In the genomic region with DNA sequence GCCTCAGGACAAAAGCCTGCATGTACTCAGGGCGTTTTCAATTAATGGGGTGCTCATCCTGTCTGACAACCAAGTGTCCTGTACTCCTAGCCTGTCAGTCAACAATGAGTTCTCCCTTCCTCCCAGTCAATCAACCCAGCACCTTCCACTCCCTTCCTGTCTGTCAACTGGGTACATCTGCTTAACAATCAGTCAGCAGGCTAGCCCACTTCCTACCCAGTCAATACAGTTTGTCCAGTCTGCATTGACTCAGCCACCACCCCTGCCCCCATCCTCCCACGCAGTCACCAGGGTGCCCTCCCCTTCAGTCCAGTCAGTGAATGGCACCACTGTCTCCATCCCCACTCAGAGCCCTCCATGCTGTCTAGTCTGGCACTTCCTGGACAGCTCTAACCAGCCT, we compare ENCODE assay signal across 24 mouse cellular contexts. TPM values are rescaled to one million over a fixed set of nuclear protein-coding genes. Genes with fewer than 3 reads are reported as not detected.
A peak's percentile ranks its signal among the peaks of the same experiment; 100 is the strongest.
DNase-seq lines count a peak whose midpoint lies in the region; ATAC-seq and TF ChIP-seq lines count a peak whose summit lies in the region.
"Had no signal": no experiment of that assay in that cellular context is flagged by ENCODE, and none has a peak within 500 bp of the region (broad histone marks: within the 10 kb centered on the region; RNA-seq: fewer than 3 reads in every experiment).

No protein-coding gene starts in this region.

- no peaks in the 10 kb centered on the region for H3K36me3 ChIP-seq in heart, postnatal 0 days (replicated peaks; ENCODE audit: control insufficient read depth, insufficient read depth, low read length)
- H3K36me3 ChIP-seq in megakaryocyte, embryonic 14.5 days (replicated peaks; ENCODE audit: low read length), result peaks cover 9% of the 10 kb centered on the region
- no peaks in the 10 kb centered on the region for H3K36me3 ChIP-seq in E14TG2a.4 (ENCODE audit: insufficient read depth, low read length)
- no peaks in the 10 kb centered on the region for H3K36me3 ChIP-seq in embryonic facial prominence, embryonic 10.5 days (replicated peaks)
- H3K36me3 ChIP-seq: forebrain, embryonic 12.5 days; hindbrain, embryonic 15.5 days; intestine, embryonic 15.5 days; limb, embryonic 15.5 days; lung, embryonic 15.5 days; midbrain, embryonic 13.5 days; neural tube, embryonic 13.5 days had no signal

- no peaks in the 10 kb centered on the region for H3K9me3 ChIP-seq in heart, postnatal 0 days (replicated peaks; ENCODE audit: control insufficient read depth, low read length)
- no peaks in the 10 kb centered on the region; the same call in 1 of the 2 replicates for H3K9me3 ChIP-seq in megakaryocyte, embryonic 14.5 days
- no peaks in the 10 kb centered on the region for H3K9me3 ChIP-seq in E14TG2a.4 (ENCODE audit: low read length)
- no peaks in the 10 kb centered on the region for H3K9me3 ChIP-seq in embryonic facial prominence, embryonic 10.5 days
- H3K9me3 ChIP-seq: forebrain, embryonic 12.5 days; hindbrain, embryonic 15.5 days; intestine, embryonic 15.5 days; limb, embryonic 15.5 days; lung, embryonic 15.5 days; midbrain, embryonic 13.5 days; neural tube, embryonic 13.5 days had no signal

- ATAC-seq in heart, postnatal 0 days (ENCODE audit: insufficient read depth, low read depth), result 0 out of 2 replicates have a peak, but pooled peaks have one; percentile 14
- no peak for ATAC-seq in megakaryocyte, adult 5-6 weeks (ENCODE audit: poor library complexity, severe bottlenecking)
- ATAC-seq: CD4-positive, CD25-positive, alpha-beta regulatory T cell, adult 4 months; intestine, embryonic 15.5 days; midbrain, embryonic 13.5 days had no signal

- H3K4me1 ChIP-seq in heart, postnatal 0 days (ENCODE audit: control insufficient read depth, insufficient read depth), result no peaks in the 10 kb centered on the region
- peaks cover 74% of the 10 kb centered on the region for H3K4me1 ChIP-seq in megakaryocyte, embryonic 14.5 days
- H3K4me1 ChIP-seq in E14TG2a.4 (replicated peaks; ENCODE audit: low read depth, low read length), result peaks cover 95% of the 10 kb centered on the region
- H3K4me1 ChIP-seq in embryonic facial prominence, embryonic 10.5 days, result peaks cover 35% of the 10 kb centered on the region
- H3K4me1 ChIP-seq: hindbrain, embryonic 15.5 days; intestine, embryonic 15.5 days; midbrain, embryonic 13.5 days; neural tube, embryonic 13.5 days had no signal

- DNase-seq in heart, postnatal 0 days (ENCODE audit: low spot score), result no peak
- no peak for DNase-seq in heart, postnatal 36 days
- no peak for DNase-seq in embryonic facial prominence, embryonic 10.5 days (ENCODE audit: low spot score)
- no peak for DNase-seq in cerebellum, postnatal 36 days
- DNase-seq: adrenal gland, postnatal 14 days; cerebellum, adult 8-10 months; gastrocnemius, postnatal 36 days; heart, postnatal 4 days; kidney, adult 8-10 months; kidney, postnatal 10 days; left cerebral cortex, postnatal 4 days; lung, postnatal 4 days; thymus, postnatal 36 days had no signal

- H3K4me3 ChIP-seq in heart, postnatal 0 days (ENCODE audit: low read depth, low read length), result no peak overlapping the region
- peak overlapping the region; percentile 36 for H3K4me3 ChIP-seq in megakaryocyte, embryonic 14.5 days (replicated peaks)
- H3K4me3 ChIP-seq in E14TG2a.4 (replicated peaks; ENCODE audit: low read length), result peak overlapping the region; percentile 71
- no peak overlapping the region for H3K4me3 ChIP-seq in embryonic facial prominence, embryonic 10.5 days
- H3K4me3 ChIP-seq: forebrain, embryonic 12.5 days; hindbrain, embryonic 15.5 days; intestine, embryonic 15.5 days; limb, embryonic 15.5 days; lung, embryonic 15.5 days; midbrain, embryonic 13.5 days; neural tube, embryonic 13.5 days had no signal

- no peak for TF ChIP-seq CTCF in heart, postnatal 0 days (IDR thresholded peaks at IDR 0.05; ENCODE audit: low read depth)
- TF ChIP-seq CTCF in E14TG2a.4 (conservative IDR thresholded peaks at IDR 0.05; ENCODE audit: low read length), result no peak

- no peak overlapping the region for H3K9ac ChIP-seq in heart, postnatal 0 days (replicated peaks; ENCODE audit: low read depth, low read length)
- H3K9ac ChIP-seq: forebrain, embryonic 12.5 days; hindbrain, embryonic 15.5 days; intestine, embryonic 15.5 days; limb, embryonic 15.5 days; lung, embryonic 15.5 days; midbrain, embryonic 13.5 days; neural tube, embryonic 13.5 days had no signal

- no peak overlapping the region for H3K4me2 ChIP-seq in heart, postnatal 0 days (ENCODE audit: low read depth, low read length)
- H3K4me2 ChIP-seq: forebrain, embryonic 12.5 days; hindbrain, embryonic 15.5 days; intestine, embryonic 15.5 days; limb, embryonic 15.5 days; lung, embryonic 15.5 days; midbrain, embryonic 13.5 days; neural tube, embryonic 13.5 days had no signal

- intact Hi-C loops in heart, postnatal 36 days (cut with DNase I), result no loop called here

- 53% methylated on average over 2 of the region's 2 CpGs for WGBS in heart, postnatal 0 days
- WGBS in embryonic facial prominence, embryonic 10.5 days, result 65% methylated on average over 2 of the region's 2 CpGs

- H3K27me3 ChIP-seq in heart, postnatal 0 days (ENCODE audit: control insufficient read depth, insufficient read depth, low read length), result no peaks in the 10 kb centered on the region
- H3K27me3 ChIP-seq in megakaryocyte, embryonic 14.5 days (replicated peaks), result no peaks in the 10 kb centered on the region
- H3K27me3 ChIP-seq in E14TG2a.4 (ENCODE audit: insufficient read depth, low read length), result no peaks in the 10 kb centered on the region
- H3K27me3 ChIP-seq in embryonic facial prominence, embryonic 10.5 days (replicated peaks; ENCODE audit: low read depth, poor library complexity, severe bottlenecking), result no peaks in the 10 kb centered on the region
- H3K27me3 ChIP-seq: forebrain, embryonic 12.5 days; hindbrain, embryonic 15.5 days; intestine, embryonic 15.5 days; limb, embryonic 15.5 days; lung, embryonic 15.5 days; midbrain, embryonic 13.5 days; neural tube, embryonic 13.5 days had no signal

- no peak overlapping the region for H3K27ac ChIP-seq in heart, postnatal 0 days (ENCODE audit: low read depth)
- 0 out of 2 replicates have a peak overlapping the region, but pooled peaks have one; percentile 37 for H3K27ac ChIP-seq in embryonic facial prominence, embryonic 10.5 days (replicated peaks)
- H3K27ac ChIP-seq: forebrain, embryonic 12.5 days; hindbrain, embryonic 15.5 days; intestine, embryonic 15.5 days; limb, embryonic 15.5 days; lung, embryonic 15.5 days; midbrain, embryonic 13.5 days; neural tube, embryonic 13.5 days had no signal

- no peak for TF ChIP-seq EP300 in heart, postnatal 0 days (IDR thresholded peaks at IDR 0.05; ENCODE audit: low read depth)

RNA-seq across cellular contexts. Expression of a gene that starts 32.9 kb away (rescaled TPM):
- 130 and 133 TPM in 2 replicates for total RNA-seq in heart, postnatal 0 days (2014; rRNA removed; ENCODE audit: low replicate concordance)
- 40.6 and 47.3 TPM in 2 replicates for polyA plus RNA-seq in heart, postnatal 0 days (2015; fragmentation: Nextera tagmentation; extraction: Ambion mirVana)
- 10 to 100 TPM; 11.4 to 12.0 TPM for total RNA-seq in heart, postnatal 36 days (2021)
- 946 and 2,951 TPM in 2 replicates for polyA plus RNA-seq in megakaryocyte, embryonic 14.5 days (2012; ENCODE audit: insufficient read depth, low replicate concordance)
- 0.09 TPM in 1 of 2 replicates, not detected in the other for total RNA-seq in megakaryocyte, adult 5-6 weeks (2015)
- not detected in 2 replicates for total RNA-seq in megakaryocyte, adult 5-6 weeks (2017)
- 184 and 201 TPM in 2 replicates for polyA plus RNA-seq in embryonic facial prominence, embryonic 10.5 days (2016; fragmentation: Nextera tagmentation; extraction: Ambion mirVana)

RNA-seq across cellular contexts. Expression of a gene that starts 59.8 kb away (rescaled TPM):
- 78.8 and 94.1 TPM in 2 replicates for total RNA-seq in heart, postnatal 0 days (2014; rRNA removed; ENCODE audit: low replicate concordance)
- 71.1 and 72.4 TPM in 2 replicates for polyA plus RNA-seq in heart, postnatal 0 days (2015; fragmentation: Nextera tagmentation; extraction: Ambion mirVana)
- total RNA-seq in heart, postnatal 36 days (2021), result 10 to 100 TPM; 39.2 to 40.7 TPM
- 78.3 and 80.8 TPM in 2 replicates for polyA plus RNA-seq in megakaryocyte, embryonic 14.5 days (2012; ENCODE audit: insufficient read depth, low replicate concordance)
- total RNA-seq in megakaryocyte, adult 5-6 weeks (2015), result 16.2 and 17.2 TPM in 2 replicates
- 11.0 and 19.2 TPM in 2 replicates for total RNA-seq in megakaryocyte, adult 5-6 weeks (2017)
- 74.5 and 77.0 TPM in 2 replicates for polyA plus RNA-seq in embryonic facial prominence, embryonic 10.5 days (2016; fragmentation: Nextera tagmentation; extraction: Ambion mirVana)

Comparison
In these comparisons a context has a peak if more than half of its experiments do, and no peak if none do; other contexts are left out.
1. H3K4me3 ChIP-seq: peak in megakaryocyte, embryonic 14.5 days (single experiment) and E14TG2a.4 (single experiment); none in heart, postnatal 0 days (single experiment) and embryonic facial prominence, embryonic 10.5 days (single experiment).
2. RNA of a gene that starts 32.9 kb away (total RNA-seq): 130 to 133 TPM in heart, postnatal 0 days and 11.4 to 12.0 TPM in heart, postnatal 36 days; 0.09 TPM in megakaryocyte, adult 5-6 weeks; every median in the first group is over 10 times any median in the second.